Mouse (Mus musculus) adipose tissue, adult 10 weeks (tissue): Measurements from ENCODE around the gene Dach1. TPM values are rescaled to one million over a fixed set of nuclear protein-coding genes. Genes with fewer than 3 reads are reported as not detected.

Source experiments
- polyA plus RNA-seq: library from polyadenylated mRNA; stranded (reverse); fragments of 350-450 nt; fragmentation: Illumina TruSeq; extraction: RNeasy Lipid Tissue Mini Kit (QIAGEN cat#74804); gene quantifications from one replicate; pipeline ENCODE4 v1.2.3, GENCODE M21; 2014; ENCODE audit warnings: low read depth, low replicate concordance

Gene Dach1
- 7.3 TPM for polyA plus RNA-seq

GRCm38 (mm10) chr14:98169421-98170076 lies at the start of gene Dach1:
Gene Dach1, minus strand, starts transcription at chr14:98169765.

